Mouse (Mus musculus): ENCODE measurements around the gene Lhb. TPM values are rescaled to one million over a fixed set of nuclear protein-coding genes. Genes with fewer than 3 reads are reported as not detected.

The Lhb gene
- total RNA-seq, 2 experiments from 2014 or later, result not detected

DNA sequence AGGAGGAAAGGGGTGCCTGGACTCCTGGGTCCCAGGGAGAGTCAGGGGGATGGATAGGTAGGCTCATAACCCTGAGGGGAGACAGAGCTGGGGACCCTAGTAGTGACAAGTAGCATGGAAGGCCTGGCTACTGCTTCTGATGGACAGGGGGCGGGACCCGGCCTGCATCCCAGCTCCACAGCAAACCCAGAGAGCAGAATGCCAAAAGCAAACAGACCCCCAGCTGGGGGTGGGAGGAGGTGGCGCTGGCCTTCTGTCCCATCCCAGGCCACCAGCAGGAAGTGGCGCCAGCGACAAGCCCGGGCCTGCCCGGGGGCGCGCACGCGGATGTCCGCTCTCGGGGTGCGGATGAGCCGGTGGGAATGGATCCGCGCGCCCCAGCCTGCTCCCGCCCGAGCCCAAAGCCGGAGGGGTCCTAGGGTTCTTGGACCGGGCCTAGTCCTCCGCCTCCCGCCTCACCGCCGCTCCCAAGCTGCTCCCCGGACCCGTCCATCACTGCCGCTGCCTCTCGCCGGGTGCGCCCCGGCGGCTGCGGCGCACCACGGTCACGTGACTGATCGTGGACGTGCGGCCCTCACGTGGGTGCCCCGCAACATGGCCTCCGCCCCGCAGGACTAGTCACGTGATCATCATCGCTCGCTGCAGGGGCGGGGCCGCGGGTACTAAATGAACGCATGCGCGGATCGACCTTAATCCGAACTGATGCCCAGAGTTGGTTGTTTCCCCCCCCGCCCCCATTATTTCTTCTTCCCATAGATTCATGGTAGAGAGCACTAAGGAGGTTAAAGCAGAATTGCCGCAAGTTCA, 45.9 kb downstream of the Lhb start, which contains the start of gene Bax:
TSS of gene Bax (minus strand) at position 616 of the 807 bp plus-strand sequence.
- intact Hi-C loops (cut with DNase I), result loop anchor here (5.0 kb wide), 1 partner anchor 236 kb away; no protein-coding TSS in a partner anchor
- peak; percentile 94 for DNase-seq (ENCODE audit: low spot score in 2 of 2)

DNA sequence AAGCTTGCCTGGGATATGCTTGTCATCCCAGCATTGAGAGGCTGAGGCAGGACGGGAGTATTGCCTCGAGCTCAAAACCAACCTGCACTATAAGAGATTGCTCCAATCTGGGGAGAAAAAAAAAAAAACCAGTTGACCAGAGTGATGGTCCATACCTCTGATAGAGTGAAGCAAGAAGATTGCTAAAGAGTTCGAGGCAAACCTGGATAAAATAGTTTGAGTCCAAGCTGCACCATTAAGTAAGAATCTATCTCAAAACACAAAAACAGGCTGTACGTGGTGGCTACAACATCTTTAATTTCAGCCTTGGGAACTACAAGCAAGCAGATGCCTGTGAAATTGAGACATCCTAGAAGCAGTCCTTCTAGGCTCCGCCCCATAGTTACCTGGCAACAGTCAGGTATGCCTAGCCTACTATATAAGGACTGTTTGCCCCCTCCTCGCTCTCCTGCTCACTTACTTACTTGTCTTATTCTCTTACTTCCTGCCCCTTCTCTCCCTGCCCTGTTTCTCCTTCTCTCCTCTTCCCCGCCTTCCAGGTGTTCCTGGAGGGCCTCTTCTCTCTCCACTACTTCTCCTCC, 46.6 kb downstream of the Lhb start:
- DNase-seq (ENCODE audit: low spot score in 2 of 2), result no peak
- intact Hi-C loops (cut with DNase I), result loop anchor here (5.0 kb wide), 1 partner anchor 235 kb away; no protein-coding TSS in a partner anchor

DNA sequence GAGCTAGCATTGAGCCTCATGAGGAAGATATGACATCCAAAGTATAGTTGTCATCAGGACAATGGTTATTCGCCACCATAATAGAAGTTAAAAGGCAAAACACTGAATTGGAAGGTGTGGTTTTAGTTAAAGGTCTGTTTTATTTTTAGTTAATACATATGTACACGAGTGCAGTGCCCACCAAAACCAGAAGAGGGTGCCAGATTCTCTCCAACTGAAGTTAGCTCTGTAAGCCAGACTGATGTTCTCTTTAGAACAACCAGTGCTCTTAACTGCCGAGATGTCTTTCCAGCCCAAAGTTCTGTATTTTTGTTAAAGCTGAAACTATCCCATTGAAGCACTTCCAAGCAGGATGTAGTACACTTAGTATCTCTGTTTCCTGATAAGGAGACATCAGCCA, 50.2 kb downstream of the Lhb start:
- DNase-seq (ENCODE audit: low spot score in 2 of 2), result peak; percentile 37 to 64
- intact Hi-C loops (cut with DNase I), result loop anchor here (10.0 kb wide), 1 partner anchor 214 kb away; the partner anchor contains the start of gene Ntn5

Small RNA genes within 50 kb of the gene (microRNA-seq; reads per million reads assigned to microRNA genes)
- not detected for gene Gm22133

Other genes with a start within 250 kb of the Lhb start
- gene Gfy, start 241.3 kb upstream of the Lhb start, total RNA-seq (2021), result under 1 TPM; 0.17 to 0.50 TPM
- not detected for gene Pth2, start 239.8 kb upstream of the Lhb start, total RNA-seq (2021)
- 1 to 10 TPM; 5.1 to 5.2 TPM for gene Ccdc155, start 215.9 kb upstream of the Lhb start, total RNA-seq (2021)
- 10 to 100 TPM; 25.9 to 29.9 TPM for gene Dkkl1, start 208.7 kb upstream of the Lhb start, total RNA-seq (2021)
- gene Tead2, start 205.1 kb upstream of the Lhb start, total RNA-seq (2021), result 1 to 10 TPM; 3.9 to 5.6 TPM
- gene Cd37, start 181.7 kb upstream of the Lhb start, total RNA-seq (2021), result 1 to 10 TPM; 5.0 to 5.9 TPM
- 1 to 10 TPM; 1.2 to 1.6 TPM for gene Slc6a16, start 179.7 kb upstream of the Lhb start, total RNA-seq (2021)
- not detected for gene Slc6a21, start 143.3 kb upstream of the Lhb start, total RNA-seq (2021)
- 10 to 100 TPM; 18.0 to 20.9 TPM for gene Trpm4, start 87.0 kb upstream of the Lhb start, total RNA-seq (2021)
- under 1 TPM; 0.27 to 0.52 TPM for gene Hrc, start 85.5 kb upstream of the Lhb start, total RNA-seq (2021)
- gene Ppfia3, start 53.8 kb upstream of the Lhb start, total RNA-seq (2021), result 100 to 1,000 TPM; 154 to 168 TPM
- gene Lin7b, start 50.2 kb upstream of the Lhb start, total RNA-seq (2021), result 100 to 1,000 TPM; 164 to 189 TPM
- 100 to 1,000 TPM; 273 to 486 TPM for gene Snrnp70, start 25.1 kb upstream of the Lhb start, total RNA-seq (2021)
- gene Kcna7, start 15.2 kb upstream of the Lhb start, total RNA-seq (2021), result not detected
- not detected for gene Ntf5, start 7.1 kb upstream of the Lhb start, total RNA-seq (2021)
- 10 to 100 TPM; 14.1 to 16.9 TPM for gene Gys1, start 14.0 kb downstream of the Lhb start, total RNA-seq (2021)
- 10 to 100 TPM; 39.7 to 41.5 TPM for gene Ruvbl2, start 17.3 kb downstream of the Lhb start, total RNA-seq (2021)
- gene Ftl1, start 39.1 kb downstream of the Lhb start, total RNA-seq (2021), result 100 to 1,000 TPM; 198 to 232 TPM
- gene Bax, start 46.1 kb downstream of the Lhb start, total RNA-seq (2021), result 10 to 100 TPM; 63.6 to 64.0 TPM
- not detected for gene Tulp2, start 61.1 kb downstream of the Lhb start, total RNA-seq (2021)
- under 1 TPM in 1 of 2 experiments, not detected in 1; 0.57 TPM for gene Gm45808, start 66.0 kb downstream of the Lhb start, total RNA-seq (2021)
- 1 to 10 TPM; 4.0 to 4.8 TPM for gene Dhdh, start 68.0 kb downstream of the Lhb start, total RNA-seq (2021)
- 10 to 100 TPM; 96.8 to 98.9 TPM for gene Nucb1, start 89.6 kb downstream of the Lhb start, total RNA-seq (2021)
- 10 to 100 TPM; 24.2 to 31.3 TPM for gene Ppp1r15a, start 105.4 kb downstream of the Lhb start, total RNA-seq (2021)
- 1 to 10 TPM; 3.7 to 5.2 TPM for gene Plekha4, start 105.5 kb downstream of the Lhb start, total RNA-seq (2021)
- gene Hsd17b14, start 134.1 kb downstream of the Lhb start, total RNA-seq (2021), result under 1 TPM in 1 of 2 experiments, not detected in 1; 0.39 TPM
- 10 to 100 TPM; 18.8 to 27.5 TPM for gene Bcat2, start 149.3 kb downstream of the Lhb start, total RNA-seq (2021)
- gene Fgf21, start 194.7 kb downstream of the Lhb start, total RNA-seq (2021), result not detected
- gene Fut1, start 196.5 kb downstream of the Lhb start, total RNA-seq (2021), result not detected
- not detected for gene Izumo1, start 201.0 kb downstream of the Lhb start, total RNA-seq (2021)
- 1 to 10 TPM; 6.9 to 8.0 TPM for gene Rasip1, start 206.7 kb downstream of the Lhb start, total RNA-seq (2021)
- 1 to 10 TPM; 4.1 to 5.1 TPM for gene Mamstr, start 219.2 kb downstream of the Lhb start, total RNA-seq (2021)
- under 1 TPM in 1 of 2 experiments, not detected in 1; 0.63 TPM for gene Fut2, start 245.6 kb downstream of the Lhb start, total RNA-seq (2021)